Mouse (Mus musculus) kidney, adult 2 months (tissue): ENCODE results near the gene Asgr1. TPM values are rescaled to one million over a fixed set of nuclear protein-coding genes. Genes with fewer than 3 reads are reported as not detected.
A peak's percentile ranks its signal among the peaks of the same experiment; 100 is the strongest.

Experiments
- DNase-seq: peaks from one replicate; pipeline ENCODE4 v3.0.0; 2021
- H3K27ac ChIP-seq: fragments of 200-500 bp; 2 replicates; pipeline ENCODE4 v1.5.1; 2012; ENCODE audit warnings: low read depth, low read length, control low read depth, inconsistent platforms; ENCODE audit not compliant: insufficient read depth
- H3K27me3 ChIP-seq: fragments of 200-500 bp; replicated peaks from 2 replicates; pipeline ENCODE4 v1.6.1; 2012; ENCODE audit warnings: mild to moderate bottlenecking, moderate library complexity, low read length, inconsistent platforms; ENCODE audit not compliant: control insufficient read depth, insufficient read depth
- H3K36me3 ChIP-seq: fragments of 200-500 bp; 2 replicates; pipeline ENCODE4 v1.6.1; 2012; ENCODE audit warnings: mild to moderate bottlenecking, moderate library complexity, low read length, inconsistent platforms; ENCODE audit not compliant: control insufficient read depth, insufficient read depth
- H3K4me1 ChIP-seq: fragments of 200-500 bp; 2 replicates; pipeline ENCODE4 v1.6.1; 2011; ENCODE audit warnings: low read length; ENCODE audit not compliant: control insufficient read depth, insufficient read depth
- H3K4me3 ChIP-seq: fragments of 200-500 bp; 2 replicates; pipeline ENCODE4 v1.5.1; 2011; ENCODE audit warnings: mild to moderate bottlenecking, low read depth, low read length, control low read depth; ENCODE audit not compliant: insufficient read depth
- CTCF ChIP-seq: fragments of 200-500 bp; conservative IDR thresholded peaks from 2 replicates; pipeline ENCODE4 v1.5.1; 2011; ENCODE audit warnings: low read depth, mild to moderate bottlenecking, control low read depth, low read length, moderate library complexity, mixed read lengths; ENCODE audit not compliant: insufficient read depth, insufficient read length
- POLR2A ChIP-seq: fragments of 200-500 bp; IDR thresholded peaks from one replicate; pipeline ENCODE4 v1.6.1; 2011; ENCODE audit warnings: low read depth, low read length, control low read depth
- WGBS: fragments of 180-500 bp; shearing (Covaris S2); methylation state at CpG from one replicate; pipeline ENCODE4 v1.1.7; 2018; 5-methylcytosine and 5-hydroxymethylcytosine counted together
- polyA plus RNA-seq: library from polyadenylated mRNA; depleted of rRNA; stranded (reverse); fragments of >200 nt; gene quantifications from 2 replicates; pipeline ENCODE4 v1.2.3, GENCODE M21; 2012

The Asgr1 gene
- polyA plus RNA-seq, 1 experiment = 0.25 TPM

GRCm38 (mm10) chr11:70019495-70020021 lies 34.3 kb upstream of the Asgr1 start:
- H3K27me3 ChIP-seq = no peaks in the 10 kb centered on the region
- peaks cover 6% of the 10 kb centered on the region; the same call in 1 of the 2 replicates for H3K4me1 ChIP-seq
- no peak overlapping the region for H3K4me3 ChIP-seq
- 32% methylated on average over 2 of the region's 2 CpGs for whole genome bisulfite sequencing
- DNase-seq = no peak
- TF ChIP-seq CTCF (no peak), POLR2A (no peak)
- H3K27ac ChIP-seq = no peak overlapping the region
- no peaks in the 10 kb centered on the region for H3K36me3 ChIP-seq

DNA sequence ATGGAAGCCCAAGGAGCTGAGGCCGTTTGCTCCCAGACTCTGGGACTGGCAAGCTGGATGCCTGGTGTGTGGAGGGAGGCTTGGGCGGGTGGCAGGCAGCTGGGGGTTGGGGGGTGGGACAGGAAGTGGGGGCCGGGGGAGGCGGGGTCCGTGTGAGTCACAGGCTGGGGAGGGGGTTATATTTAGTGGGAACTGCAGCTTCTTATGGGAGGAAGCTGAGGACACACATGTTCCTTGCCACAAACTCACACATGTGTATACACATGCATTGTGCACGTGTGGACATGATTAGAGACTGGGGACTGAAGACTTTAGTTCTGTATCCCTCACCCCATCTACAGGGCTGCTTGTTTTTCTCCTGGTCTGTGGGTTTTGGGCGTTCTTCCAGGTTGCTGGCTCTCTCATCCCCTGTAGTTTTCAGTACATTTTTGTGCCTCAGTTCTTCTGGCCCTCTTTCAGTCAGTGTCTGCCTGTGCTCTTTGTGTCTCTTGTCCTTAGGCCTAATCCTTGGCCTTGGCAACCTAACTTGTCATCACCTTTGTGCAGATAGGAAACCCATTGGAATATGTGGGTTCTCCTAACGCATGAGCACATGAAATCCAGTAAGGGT lies 33.8 kb upstream of the Asgr1 start:
- Histone ChIP-seq H3K36me3 (no peaks in the 10 kb centered on the region), H3K4me1 (0 out of 2 replicates have a peak, but pooled peaks cover 4% of the 10 kb centered on the region), H3K4me3 (no peak overlapping the region), H3K27me3 (no peaks in the 10 kb centered on the region), H3K27ac (no peak overlapping the region)
- WGBS = 30% methylated on average over 8 of the region's 8 CpGs
- TF ChIP-seq CTCF (no peak), POLR2A (no peak)
- no peak for DNase-seq

DNA sequence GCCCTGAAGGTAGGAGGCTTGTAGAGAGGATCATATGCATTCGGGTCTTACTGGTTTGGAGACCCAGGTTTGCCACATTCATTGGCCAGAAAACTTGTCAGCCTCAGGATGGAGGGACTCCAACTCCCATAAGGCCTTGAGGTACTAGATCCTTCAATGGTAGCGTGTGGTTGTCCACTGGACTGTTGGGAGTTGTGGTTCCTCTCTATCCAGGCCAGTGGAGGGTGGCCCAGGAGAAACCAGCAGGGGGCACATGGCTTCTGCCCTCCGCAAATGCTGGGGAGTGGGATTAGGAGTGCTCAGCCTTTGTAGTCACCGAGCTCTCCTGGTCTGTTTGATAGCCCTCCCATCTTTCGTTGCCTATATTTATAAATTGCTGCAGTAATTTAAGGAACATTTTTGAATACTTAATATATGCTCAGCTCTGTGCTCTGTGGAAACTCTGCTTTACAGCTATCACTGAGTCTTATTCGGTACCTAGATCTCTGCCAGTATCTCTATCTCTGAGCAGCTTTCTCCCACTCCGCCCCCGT lies 33.1 kb upstream of the Asgr1 start:
- TF ChIP-seq POLR2A (no peak), CTCF (peak; percentile 63)
- Histone ChIP-seq H3K27ac (no peak overlapping the region), H3K4me3 (peak overlapping the region; percentile 63), H3K4me1 (0 out of 2 replicates have a peak, but pooled peaks cover 4% of the 10 kb centered on the region), H3K27me3 (no peaks in the 10 kb centered on the region), H3K36me3 (no peaks in the 10 kb centered on the region)
- DNase-seq = peak; percentile 89
- WGBS = under 1% methylated on average over 8 of the region's 8 CpGs

DNA sequence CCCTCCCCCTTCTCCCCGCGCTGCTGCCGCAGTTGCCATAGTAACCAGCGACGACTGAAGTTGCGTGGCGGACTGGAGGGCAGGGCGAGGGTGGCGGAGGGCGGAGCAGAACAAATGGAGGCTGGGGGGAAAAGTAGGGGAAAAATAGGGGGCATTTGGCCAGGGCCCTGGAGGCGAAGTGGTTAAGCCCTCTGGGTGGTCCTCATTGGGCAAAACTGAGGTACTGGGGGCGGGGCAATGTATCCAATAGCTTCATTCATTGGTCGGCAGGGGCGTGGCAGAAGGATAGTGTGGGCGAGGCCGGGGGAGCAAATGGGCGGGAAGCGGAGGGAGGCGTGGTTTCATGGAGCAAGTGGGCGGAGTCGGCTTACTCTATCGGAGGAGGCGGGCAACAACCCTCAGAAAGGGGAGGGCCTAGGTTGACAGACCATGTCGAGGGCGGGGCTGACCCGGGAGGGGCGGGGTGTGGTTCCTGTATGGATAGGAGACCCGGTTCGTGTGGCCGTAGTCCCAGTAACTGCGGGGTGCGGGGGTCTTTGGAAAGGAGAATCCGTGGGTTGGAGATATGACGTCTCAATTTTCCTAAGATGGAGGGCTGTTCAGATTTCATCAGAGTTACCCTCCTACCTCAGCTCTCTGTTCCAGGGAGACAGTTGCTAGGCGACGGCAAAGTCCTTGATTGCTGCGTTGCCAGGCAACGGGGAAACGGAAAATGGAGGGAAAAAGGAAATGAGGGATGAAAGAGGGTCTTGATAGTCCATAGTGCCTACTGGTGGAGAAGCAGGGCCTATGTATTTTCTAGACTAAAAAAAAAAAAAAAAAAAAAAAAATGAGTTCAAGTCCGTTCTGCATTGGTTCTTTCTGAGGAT lies 32.4 kb upstream of the Asgr1 start:
- no peak for TF ChIP-seq POLR2A
- TF ChIP-seq CTCF = no peak
- H3K27ac ChIP-seq = no peak overlapping the region
- 3% methylated on average over 40 of the region's 40 CpGs for WGBS
- peak overlapping the region; percentile 63 for H3K4me3 ChIP-seq
- H3K4me1 ChIP-seq = 0 out of 2 replicates have a peak, but pooled peaks cover 4% of the 10 kb centered on the region
- DNase-seq = peak; percentile 98
- H3K36me3 ChIP-seq = no peaks in the 10 kb centered on the region
- no peaks in the 10 kb centered on the region for H3K27me3 ChIP-seq

DNA sequence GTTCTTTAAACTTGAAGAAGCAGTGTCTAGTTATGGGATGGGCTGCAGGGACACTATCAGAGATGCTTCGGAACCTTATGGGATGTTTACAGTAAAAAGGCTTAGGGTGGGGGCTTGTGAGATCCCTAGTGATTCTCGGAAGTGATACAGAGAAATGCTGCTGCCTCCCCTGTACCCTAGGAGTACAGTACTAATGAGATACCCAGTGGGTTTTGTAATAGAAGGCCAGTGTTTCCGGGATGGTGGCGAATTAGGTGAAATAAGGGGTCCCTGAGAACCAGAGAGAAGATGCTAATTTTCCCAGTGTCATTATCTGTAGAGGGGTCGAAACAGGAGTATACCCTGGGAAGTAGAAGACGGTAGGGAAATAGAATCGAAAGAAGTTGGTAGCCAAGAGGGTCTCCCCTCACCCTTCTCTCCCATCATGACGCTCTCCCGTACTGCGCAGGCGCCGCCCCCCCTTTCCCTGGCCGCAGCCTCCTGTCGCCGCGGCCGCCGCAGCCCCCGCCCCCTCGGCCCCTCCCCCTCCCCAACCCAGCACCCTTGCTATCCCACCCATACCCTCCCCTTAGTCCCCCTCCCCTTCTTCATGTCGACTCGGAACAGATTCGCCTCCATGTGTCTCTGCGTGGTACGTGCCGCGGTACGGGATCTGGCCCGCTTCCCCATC lies 30.3 kb upstream of the Asgr1 start:
- H3K4me1 ChIP-seq = 0 out of 2 replicates have a peak, but pooled peaks cover 4% of the 10 kb centered on the region
- no peak overlapping the region for H3K4me3 ChIP-seq
- no peak for TF ChIP-seq CTCF
- no peak for TF ChIP-seq POLR2A
- H3K27ac ChIP-seq = no peak overlapping the region
- 20% methylated on average over 25 of the region's 29 CpGs for WGBS
- no peak for DNase-seq
- H3K27me3 ChIP-seq = no peaks in the 10 kb centered on the region
- no peaks in the 10 kb centered on the region for H3K36me3 ChIP-seq

DNA sequence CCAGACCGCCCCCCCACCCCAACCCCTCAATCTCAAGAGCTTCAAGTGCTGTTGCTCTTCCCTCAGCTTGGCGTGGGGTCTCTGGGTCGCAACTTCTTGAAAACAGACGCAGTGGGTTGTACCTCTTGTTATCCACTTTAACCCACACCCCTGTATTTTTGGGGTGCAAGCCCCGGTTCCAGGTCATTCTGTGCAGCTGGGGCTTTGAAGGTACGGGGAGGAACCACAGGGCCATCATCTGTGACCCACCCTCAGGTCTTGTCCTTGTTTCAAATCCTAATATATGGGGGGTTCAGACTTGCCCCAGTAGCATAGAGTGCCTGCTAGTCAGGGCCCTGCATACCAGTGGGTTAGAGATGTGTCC lies 29.8 kb upstream of the Asgr1 start:
- WGBS = 43% methylated on average over 6 of the region's 6 CpGs
- H3K4me1 ChIP-seq = 0 out of 2 replicates have a peak, but pooled peaks cover 4% of the 10 kb centered on the region

DNA sequence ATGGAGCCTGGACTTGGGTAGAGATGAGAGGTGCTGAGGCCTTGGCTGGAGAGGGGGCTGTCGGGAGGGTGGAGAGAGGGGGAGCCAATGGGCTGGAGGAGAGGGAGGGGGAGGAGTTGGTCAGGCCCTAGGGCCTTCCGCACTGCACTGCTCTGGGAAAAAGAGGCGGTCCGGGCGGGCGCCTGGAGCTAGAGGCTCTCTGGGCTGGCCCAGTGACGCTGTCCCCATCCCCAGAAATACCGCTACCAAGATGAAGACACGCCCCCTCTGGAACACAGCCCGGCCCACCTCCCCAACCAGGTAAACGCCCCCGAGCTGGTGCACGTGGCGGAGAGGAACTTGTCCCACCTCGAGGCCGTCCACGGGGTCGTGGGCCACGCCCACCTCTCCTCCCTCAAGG lies 27.2 kb upstream of the Asgr1 start:
- Histone ChIP-seq H3K27ac (no peak overlapping the region), H3K36me3 (no peaks in the 10 kb centered on the region), H3K4me3 (no peak overlapping the region), H3K4me1 (no peaks in the 10 kb centered on the region), H3K27me3 (no peaks in the 10 kb centered on the region)
- TF ChIP-seq POLR2A (no peak), CTCF (no peak)
- peak; percentile 33 for DNase-seq
- 12% methylated on average over 19 of the region's 19 CpGs for WGBS

More for the DNA sequence above, 29.8 kb upstream of the Asgr1 start:
- Histone ChIP-seq H3K27ac (no peak overlapping the region), H3K27me3 (no peaks in the 10 kb centered on the region), H3K36me3 (no peaks in the 10 kb centered on the region), H3K4me3 (no peak overlapping the region)
- DNase-seq = no peak
- no peak for TF ChIP-seq CTCF
- TF ChIP-seq POLR2A = no peak
